Mouse (Mus musculus) MEL-GATA-1-ER (cell line): Measurements from ENCODE around the gene Trip12.
A peak's percentile ranks its signal among the peaks of the same experiment; 100 is the strongest.

ENCODE experiments used
- DNase-seq: peaks from one replicate; pipeline ENCODE4 v3.0.0-alpha.2; 2012; ENCODE audit warnings: low read depth; ENCODE audit errors: extremely low read depth

Trip12 gene

DNA sequence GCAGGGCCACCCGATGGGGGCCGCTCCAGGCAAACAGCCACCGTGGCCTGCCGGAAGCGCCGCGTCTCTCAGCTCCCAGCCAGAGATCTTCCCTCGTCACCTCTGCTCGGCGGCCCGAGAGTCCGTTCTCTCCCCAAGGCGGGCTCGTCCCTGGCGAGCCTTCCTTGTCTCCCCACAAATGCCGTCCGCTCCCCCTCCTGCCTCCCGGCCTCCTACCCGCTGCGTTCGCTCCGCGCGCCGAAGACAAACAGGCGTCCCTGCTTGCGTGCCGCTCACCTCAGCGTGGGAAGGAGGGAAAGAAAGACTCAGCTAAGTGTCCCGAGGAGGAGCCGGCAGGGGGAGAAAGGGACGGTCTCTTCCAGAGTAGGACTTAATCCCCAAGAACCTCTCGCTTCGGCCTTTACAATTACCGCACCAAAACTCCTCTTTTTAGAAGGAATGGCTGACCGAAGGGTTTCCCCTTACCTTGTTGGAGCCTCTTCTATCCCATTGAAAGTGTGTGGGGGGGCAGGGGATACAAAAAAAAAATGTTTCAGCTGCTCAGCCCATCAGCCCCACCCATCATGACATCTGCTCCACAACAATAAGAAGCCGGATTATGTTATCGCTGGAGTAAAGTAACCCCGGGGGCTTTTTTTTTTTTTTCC, at the start of gene Trip12:
Gene Trip12, minus strand, starts transcription at position 499 of the 647 bp plus-strand sequence.
- peak; percentile 41 for DNase-seq

DNA sequence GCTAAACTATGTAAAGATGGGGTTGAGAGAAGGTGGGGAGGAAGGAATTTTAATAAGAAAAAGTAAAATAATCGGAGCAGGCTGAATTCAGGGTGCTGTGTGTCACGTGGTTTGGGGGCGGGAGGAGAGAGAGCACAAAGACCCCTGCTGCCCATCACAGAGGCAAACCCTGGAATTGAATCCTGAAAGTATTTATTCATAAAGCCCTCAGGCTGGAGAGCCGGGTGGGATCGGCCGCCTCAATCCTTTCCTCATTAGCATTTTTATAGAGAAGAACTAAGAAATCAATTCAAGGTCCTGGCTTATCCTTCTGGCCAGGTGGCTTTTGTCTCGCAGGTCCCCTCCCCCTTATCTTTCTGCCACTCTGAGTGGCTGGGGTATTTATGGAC, 49.7 kb upstream of the Trip12 start:
- no peak for DNase-seq

DNA sequence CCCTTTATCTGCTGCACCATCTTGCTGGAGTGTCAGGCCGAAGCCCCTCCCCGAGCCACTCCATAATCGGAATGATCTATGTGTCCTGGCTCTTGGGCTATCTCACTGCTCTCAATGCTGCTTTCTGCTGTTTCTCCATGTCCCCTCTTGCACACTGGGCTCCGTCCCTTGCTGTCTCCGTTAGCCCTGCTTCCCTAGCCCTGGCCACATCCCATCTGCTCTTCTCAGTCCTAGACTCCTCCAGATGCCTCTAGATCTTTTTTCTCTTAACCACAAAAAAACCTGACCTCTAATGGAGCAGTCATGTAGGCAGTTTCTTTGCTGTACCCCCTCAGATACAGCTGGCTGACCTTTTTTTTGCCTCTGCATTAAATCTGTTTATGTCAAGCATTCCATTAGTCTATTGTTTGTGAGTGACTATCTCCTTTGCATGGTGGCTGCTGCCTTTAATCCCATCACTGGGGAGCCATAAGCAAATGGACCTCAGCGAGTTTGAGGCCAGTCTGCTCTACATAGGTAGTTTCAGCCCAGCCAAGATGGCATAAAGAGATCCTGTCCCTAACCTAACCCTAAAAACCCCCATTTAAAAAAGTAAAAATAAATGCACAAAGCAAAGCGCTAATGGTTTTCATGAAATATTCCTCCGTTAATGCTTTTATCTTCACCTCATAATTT, 49.2 kb upstream of the Trip12 start:
- no peak for DNase-seq

- DNase-seq, result no peak
These were observed 45.6 kb upstream of the Trip12 start for GRCm38 (mm10) chr1:84885921-84886320.

- DNase-seq, result no peak
These were observed 44.9 kb upstream of the Trip12 start for GRCm38 (mm10) chr1:84885174-84885573.

DNA sequence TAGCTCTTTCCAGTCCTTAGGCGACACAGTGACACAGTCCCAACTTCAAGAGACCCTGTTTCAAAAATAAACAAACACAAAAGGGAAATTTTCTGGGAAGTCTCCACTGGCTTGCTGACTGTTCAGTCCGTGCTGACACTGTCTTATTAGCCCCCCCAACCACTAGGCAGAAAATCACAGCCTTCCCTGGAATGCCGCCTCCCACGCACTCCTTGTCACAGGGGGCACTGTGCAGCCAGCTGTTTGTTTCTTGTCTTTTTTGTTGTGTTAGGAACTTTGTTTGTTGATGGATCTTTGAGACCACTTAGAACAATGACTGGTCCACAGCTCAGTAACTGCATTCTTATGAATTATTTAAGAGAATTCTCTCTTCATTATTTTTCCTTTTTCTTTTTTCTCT, 43.6 kb upstream of the Trip12 start:
- DNase-seq, result no peak

DNA sequence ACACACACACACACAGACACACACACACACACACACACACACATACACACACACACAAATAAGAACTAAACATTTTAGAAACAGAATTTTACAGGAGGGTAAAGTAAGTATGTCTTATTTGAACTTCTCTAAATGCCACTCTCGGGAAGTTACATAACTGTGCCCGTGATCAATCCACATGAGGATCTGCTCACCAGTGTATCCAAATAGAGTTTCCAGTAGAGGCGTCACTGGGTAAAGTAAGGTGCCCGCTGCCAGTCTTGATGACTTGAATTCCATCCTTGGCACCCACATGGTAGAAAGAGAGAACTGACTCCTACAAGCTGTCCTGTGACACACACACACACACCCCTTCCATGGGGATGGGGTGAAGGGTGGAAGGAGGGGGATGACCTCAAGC, 42.6 kb upstream of the Trip12 start:
- no peak for DNase-seq

GRCm38 (mm10) chr1:84882066-84882532, 41.8 kb upstream of the Trip12 start:
- no peak for DNase-seq

DNA sequence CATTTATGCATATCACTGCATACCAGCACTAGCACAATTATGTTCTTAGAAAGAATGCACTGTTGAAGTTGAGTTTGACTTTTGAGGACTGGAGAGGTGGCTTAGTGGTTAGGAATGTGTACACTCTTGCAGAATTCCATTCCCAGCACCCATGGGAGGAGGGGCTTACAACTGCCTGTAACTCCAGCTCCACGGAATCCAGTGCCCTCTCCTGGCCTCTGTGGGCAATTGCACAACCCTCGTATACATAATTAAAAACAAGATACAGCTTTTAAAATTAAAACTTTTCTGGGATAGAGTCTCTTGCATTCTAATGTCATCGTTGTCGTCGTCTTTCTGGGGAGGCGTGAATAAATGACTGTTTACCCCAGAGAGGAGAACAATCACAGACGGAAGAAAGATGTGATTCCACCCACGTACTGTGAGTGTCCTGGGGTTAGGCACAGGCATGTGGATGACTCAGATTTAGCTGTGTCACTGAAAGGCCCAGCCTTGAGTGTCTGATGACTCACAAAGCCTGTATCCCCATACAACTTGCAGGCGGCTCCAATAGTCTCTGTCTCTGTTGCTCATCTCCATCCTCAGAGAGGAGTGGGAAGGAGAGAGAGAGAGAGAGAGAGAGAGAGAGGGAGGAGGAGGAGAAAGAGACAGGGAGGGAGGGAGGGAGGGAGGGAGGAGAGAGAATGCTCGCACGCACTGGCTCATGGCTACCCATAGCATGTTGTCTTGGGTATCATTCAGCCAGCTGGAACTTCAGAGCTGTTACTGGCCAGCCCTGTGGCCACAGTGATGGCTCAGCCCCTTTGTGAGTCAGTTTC, 41.1 kb upstream of the Trip12 start:
- DNase-seq, result no peak

- no peak for DNase-seq
These were observed 39.3 kb upstream of the Trip12 start for GRCm38 (mm10) chr1:84879571-84880120.

DNA sequence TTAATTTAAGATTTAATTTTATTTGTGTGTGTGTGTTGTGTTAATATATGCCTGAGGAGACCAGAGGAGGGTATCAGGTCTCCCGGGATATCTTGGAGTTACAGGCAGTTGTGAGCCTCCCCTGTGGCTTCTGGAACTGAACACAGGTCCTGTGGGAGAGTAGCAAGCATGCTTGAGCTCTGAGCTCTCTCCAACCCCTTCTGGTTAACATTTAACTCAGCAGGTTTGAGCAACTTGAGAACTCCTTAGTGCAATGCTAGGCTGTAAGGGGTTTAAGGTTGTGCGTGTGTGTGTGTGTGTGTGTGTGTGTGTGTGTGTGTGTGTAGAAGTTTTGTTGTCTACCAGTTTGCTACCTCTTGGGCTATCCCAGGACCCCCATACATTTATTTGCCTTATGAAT, 37.3 kb upstream of the Trip12 start:
- DNase-seq, result no peak

- no peak for DNase-seq
These were observed 32.6 kb upstream of the Trip12 start for GRCm38 (mm10) chr1:84872939-84873338.

GRCm38 (mm10) chr1:84872105-84872504, 31.8 kb upstream of the Trip12 start:
- DNase-seq, result no peak

- DNase-seq, result no peak
These were observed 30.8 kb upstream of the Trip12 start for GRCm38 (mm10) chr1:84871131-84871530.

DNA sequence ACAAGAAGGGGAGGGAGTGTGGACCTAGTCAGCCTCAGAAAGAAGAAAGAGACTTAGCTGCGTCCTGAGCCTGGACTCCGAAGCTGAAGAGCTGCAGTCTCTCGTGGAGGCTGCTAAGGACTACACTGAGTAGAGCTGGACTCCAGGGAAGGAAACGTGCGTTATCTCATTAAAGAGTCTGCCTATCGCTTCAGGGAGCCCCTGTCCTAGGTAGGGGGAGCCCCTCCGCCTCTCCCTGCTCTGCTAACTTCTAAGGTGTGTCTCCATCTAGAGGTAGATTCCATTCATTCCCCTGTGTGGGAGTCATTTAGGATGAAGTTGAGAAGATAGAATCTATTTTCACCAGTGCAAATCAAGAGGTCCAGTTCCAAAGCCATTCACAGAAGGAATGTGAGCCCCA, 29.2 kb upstream of the Trip12 start:
- no peak for DNase-seq

DNA sequence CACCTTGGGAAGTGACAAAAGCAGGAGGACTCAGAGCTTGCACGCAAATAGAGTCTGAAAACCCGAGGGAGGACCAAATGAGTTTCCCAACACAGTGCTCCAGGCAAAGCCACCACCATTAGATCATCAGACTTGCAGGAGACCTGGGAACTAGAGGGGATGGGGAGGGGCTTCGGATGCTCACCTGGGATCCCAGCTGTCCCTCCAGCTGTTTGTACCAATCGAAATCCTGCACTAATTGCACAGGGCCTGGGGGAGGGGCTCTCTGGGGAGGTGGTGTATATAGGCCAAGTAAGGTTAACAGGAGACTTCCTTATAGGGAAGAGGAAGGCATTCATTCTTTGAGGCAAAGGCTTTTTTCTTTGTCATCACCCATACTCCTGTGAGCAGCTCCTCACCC, 28.5 kb upstream of the Trip12 start:
- DNase-seq, result no peak

DNA sequence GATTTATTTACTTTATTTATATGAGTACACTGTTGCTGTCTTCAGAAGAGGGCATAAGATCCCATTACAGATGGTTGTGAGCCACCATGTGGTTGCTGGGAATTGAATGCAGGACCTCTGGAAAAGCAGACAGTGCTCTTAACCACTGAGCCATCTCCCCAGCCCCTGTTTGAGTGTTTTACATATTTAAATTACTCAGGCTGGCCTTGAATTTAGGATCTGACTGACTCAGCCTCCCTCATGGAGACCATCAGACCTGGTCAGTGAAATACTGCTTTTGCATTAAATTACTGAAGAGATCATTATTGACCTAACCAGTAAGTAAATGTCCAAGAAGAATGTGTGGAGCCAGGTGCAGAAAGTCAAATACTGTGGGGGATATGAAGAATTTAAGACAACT, 28.0 kb upstream of the Trip12 start:
- DNase-seq, result no peak

DNA sequence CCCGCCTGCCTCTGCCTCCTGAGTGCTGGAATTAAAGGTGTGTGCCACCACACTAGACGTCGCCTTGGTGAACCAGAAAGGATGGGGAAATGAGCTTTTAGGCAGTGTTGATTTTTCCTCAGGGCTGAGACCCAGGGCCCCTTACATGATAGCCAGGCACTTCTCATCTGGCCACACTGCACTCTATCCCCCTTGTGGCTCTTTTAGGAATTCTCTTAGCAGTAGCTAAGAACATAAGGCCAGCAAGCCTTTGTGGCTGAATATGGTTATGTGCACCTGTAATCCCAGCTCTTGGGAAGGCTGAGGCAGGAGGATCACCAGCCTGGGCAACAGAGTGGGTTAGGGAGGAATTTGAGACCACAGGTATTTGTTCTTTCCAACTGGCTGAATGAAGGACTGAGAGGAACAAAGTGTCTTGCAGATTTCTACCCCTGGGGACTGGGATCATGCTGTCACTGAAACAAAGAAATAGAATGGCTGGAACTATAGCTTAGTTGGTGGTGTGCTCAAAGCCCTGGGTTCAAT, 26.5 kb upstream of the Trip12 start:
- no peak for DNase-seq

DNA sequence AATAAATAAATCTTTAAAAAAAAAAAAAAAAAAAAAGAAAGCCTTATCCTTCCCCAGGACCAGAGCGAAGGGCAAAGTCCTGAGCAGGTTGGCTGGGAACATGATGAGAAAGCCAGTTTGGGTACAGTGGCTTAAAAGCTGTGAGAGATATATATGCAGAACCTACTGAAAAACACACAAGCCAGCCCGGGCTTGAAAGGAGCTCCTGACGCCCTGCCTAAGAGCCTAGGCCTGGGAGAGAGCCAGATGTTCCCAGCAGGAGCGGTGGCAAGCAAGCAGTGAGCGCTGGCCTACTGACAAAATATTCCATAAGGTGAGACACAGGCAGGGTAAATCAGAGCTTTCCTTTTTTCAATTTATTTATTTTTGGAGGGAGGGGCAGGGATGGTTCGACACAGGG, 25.9 kb upstream of the Trip12 start:
- DNase-seq, result no peak

DNA sequence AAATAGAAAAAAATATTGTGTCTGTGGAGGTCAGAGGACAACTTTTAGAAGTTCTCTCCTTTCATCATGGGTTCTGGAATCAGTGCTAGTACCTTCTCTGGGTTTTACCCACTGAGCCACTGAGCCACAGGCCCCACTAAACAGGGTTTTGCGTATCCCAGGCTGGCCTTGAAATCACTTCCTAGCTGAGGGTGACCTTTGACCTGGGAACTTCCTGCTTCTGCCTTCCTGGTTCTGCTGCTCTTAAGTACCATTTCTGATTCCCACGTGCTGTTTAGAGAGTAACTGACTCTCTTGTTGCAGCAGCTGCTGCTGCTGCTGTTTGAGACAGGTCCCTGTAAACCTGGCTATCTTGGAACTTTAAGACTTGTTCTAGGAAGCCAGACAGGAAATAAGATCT, 24.3 kb upstream of the Trip12 start:
- DNase-seq, result no peak

DNA sequence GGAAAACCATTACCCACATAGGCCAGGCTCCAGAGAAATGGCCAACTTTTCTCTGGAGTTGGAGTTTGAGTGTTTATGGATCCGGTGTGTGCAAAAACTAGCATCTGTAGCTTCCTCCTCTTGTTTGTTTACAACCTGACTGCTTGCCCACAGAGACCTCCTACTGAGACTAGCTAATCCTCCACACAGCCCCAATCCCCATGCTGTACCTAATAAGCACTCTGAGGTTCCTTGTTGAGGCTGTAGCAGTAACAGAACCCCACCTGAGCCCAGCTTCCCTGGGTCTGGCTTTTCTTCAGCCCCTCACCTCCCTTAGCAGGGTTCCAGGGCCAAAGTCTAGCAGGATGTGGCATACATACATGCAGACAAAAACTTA, 20.9 kb upstream of the Trip12 start:
- DNase-seq, result no peak
